Mouse (Mus musculus): ENCODE measurements around the gene Clic3. TPM values are rescaled to one million over a fixed set of nuclear protein-coding genes. Genes with fewer than 3 reads are reported as not detected.

The Clic3 gene
- polyA plus RNA-seq, 1 experiment from 2014 or later = 0.47 TPM

- Histone ChIP-seq H3K27ac (ENCODE audit: low read depth, low read length) (no peak overlapping the region), H3K4me1 (ENCODE audit: control insufficient read depth, insufficient read depth, low read length) (no peaks in the 10 kb centered on the region), H3K9ac (ENCODE audit: low read depth, low read length) (no peak overlapping the region), H3K27me3 (ENCODE audit: control insufficient read depth, insufficient read depth, low read length) (peaks cover 4% of the 10 kb centered on the region; the same call in 1 of the 2 replicates), H3K9me3 (replicated peaks; ENCODE audit: control insufficient read depth, low read length) (no peaks in the 10 kb centered on the region), H3K36me3 (ENCODE audit: control insufficient read depth, insufficient read depth, low read length) (no peaks in the 10 kb centered on the region), H3K4me2 (no peak overlapping the region), H3K4me3 (ENCODE audit: low read depth, low read length) (no peak overlapping the region)
- no peak for ATAC-seq (replicated peaks; ENCODE audit: insufficient number of reproducible peaks, low FRiP score, low TSS enrichment)
- 62% methylated on average over 11 of the region's 11 CpGs for WGBS (ENCODE audit: insufficient replicate concordance)
Observed at GRCm38 (mm10) chr2:25484901-25485647, 28.4 kb downstream of the Clic3 start.

DNA sequence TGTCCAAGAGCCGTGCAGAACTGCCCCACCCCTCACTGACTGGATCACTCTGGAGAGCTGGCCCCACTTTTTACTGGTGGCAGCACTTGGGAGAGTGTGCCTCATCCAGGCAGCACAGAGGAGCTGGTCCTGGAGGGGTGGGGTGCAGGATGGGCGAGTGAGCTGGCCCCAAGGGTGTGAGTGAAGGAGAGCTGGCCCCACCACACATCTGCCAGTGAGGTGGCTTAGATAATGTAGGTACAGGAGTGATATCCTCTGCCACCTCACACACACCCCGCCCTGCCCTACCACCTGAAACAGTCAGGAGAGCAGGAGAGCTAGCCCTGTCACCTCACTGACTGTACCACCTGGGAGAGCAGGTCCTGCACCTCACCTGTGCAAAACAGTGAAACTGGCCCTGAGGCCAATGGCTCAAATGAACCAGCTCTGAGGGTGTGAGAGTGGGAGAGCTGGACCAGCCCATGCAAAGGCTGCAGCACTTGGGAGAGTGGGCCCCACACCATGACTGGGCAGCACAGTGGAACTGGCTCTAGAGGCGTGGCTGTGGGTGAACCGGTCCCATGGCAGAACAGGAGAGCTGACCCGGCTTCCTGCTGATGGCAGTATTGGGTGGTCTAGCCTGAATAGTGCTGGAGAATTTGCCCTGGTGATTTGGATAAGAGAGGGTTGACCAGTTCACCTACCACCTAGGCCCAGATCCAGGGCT lies 31.5 kb downstream of the Clic3 start:
- H3K36me3 ChIP-seq (ENCODE audit: control insufficient read depth, insufficient read depth, low read length) = no peaks in the 10 kb centered on the region
- H3K4me1 ChIP-seq (ENCODE audit: control insufficient read depth, insufficient read depth, low read length) = no peaks in the 10 kb centered on the region
- no peak overlapping the region for H3K4me3 ChIP-seq (ENCODE audit: low read depth, low read length)
- no peaks in the 10 kb centered on the region for H3K9me3 ChIP-seq (replicated peaks; ENCODE audit: control insufficient read depth, low read length)
- H3K9ac ChIP-seq (ENCODE audit: low read depth, low read length) = no peak overlapping the region
- no peak overlapping the region for H3K4me2 ChIP-seq
- WGBS (ENCODE audit: insufficient replicate concordance) = 69% methylated on average over 6 of the region's 6 CpGs
- no peak overlapping the region for H3K27ac ChIP-seq (ENCODE audit: low read depth, low read length)
- ATAC-seq (replicated peaks; ENCODE audit: insufficient number of reproducible peaks, low FRiP score, low TSS enrichment) = no peak
- H3K27me3 ChIP-seq (ENCODE audit: control insufficient read depth, insufficient read depth, low read length) = peaks cover 4% of the 10 kb centered on the region

DNA sequence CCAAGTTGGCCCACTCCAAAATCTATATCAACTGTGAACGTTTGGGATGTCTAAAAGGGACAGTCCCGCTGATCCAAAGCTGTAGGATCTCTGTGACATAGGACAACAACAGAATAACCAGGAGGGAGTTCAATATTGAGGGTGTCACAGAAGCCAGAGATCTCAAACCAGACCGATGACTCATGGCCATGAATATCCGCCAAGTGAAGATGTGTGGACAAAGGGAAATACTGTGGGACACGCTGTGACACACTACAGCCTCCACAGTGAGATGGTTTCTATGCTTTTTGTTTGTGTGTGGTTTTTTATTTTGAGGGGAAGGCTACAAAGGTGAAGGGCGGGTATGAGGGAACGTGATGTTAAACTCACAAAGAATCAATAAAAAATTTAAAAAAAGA lies 32.0 kb downstream of the Clic3 start:
- ATAC-seq (replicated peaks; ENCODE audit: insufficient number of reproducible peaks, low FRiP score, low TSS enrichment) = no peak
- H3K36me3 ChIP-seq (ENCODE audit: control insufficient read depth, insufficient read depth, low read length) = no peaks in the 10 kb centered on the region
- no peak overlapping the region for H3K4me2 ChIP-seq
- WGBS (ENCODE audit: insufficient replicate concordance) = 73% methylated on average over 7 of the region's 7 CpGs
- no peak overlapping the region for H3K9ac ChIP-seq (ENCODE audit: low read depth, low read length)
- H3K9me3 ChIP-seq (replicated peaks; ENCODE audit: control insufficient read depth, low read length) = no peaks in the 10 kb centered on the region
- H3K4me1 ChIP-seq (ENCODE audit: control insufficient read depth, insufficient read depth, low read length) = no peaks in the 10 kb centered on the region
- peaks cover 2% of the 10 kb centered on the region; the same call in 1 of the 2 replicates for H3K27me3 ChIP-seq (ENCODE audit: control insufficient read depth, insufficient read depth, low read length)
- no peak overlapping the region for H3K4me3 ChIP-seq (ENCODE audit: low read depth, low read length)
- H3K27ac ChIP-seq (ENCODE audit: low read depth, low read length) = no peak overlapping the region

DNA sequence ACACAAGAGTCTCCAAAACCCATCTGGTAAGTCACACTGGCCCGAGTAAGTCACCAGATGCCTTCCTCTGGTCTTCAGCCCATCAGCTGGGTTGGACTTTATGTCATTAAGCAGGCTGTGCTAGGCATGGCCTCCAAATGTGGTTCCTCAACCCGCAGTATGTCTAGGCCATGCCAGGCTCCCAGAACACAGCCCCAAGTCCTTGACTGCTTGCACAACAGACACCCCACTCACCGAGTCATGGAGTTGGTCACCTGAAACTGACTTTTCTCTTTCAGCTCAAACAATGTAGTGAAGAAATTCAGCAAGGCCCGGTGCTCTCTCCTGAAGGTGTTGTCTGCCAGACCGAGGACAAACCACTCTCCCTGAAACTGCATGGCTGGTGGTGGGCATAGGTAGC lies 36.4 kb downstream of the Clic3 start:
- Histone ChIP-seq H3K4me1 (ENCODE audit: control insufficient read depth, insufficient read depth, low read length) (peaks cover 1% of the 10 kb centered on the region; the same call in 1 of the 2 replicates), H3K4me2 (no peak overlapping the region), H3K27ac (ENCODE audit: low read depth, low read length) (no peak overlapping the region), H3K36me3 (ENCODE audit: control insufficient read depth, insufficient read depth, low read length) (no peaks in the 10 kb centered on the region), H3K27me3 (ENCODE audit: control insufficient read depth, insufficient read depth, low read length) (no peaks in the 10 kb centered on the region; the same call in 1 of the 2 replicates), H3K9ac (ENCODE audit: low read depth, low read length) (no peak overlapping the region), H3K4me3 (ENCODE audit: low read depth, low read length) (no peak overlapping the region), H3K9me3 (replicated peaks; ENCODE audit: control insufficient read depth, low read length) (no peaks in the 10 kb centered on the region)
- WGBS (ENCODE audit: insufficient replicate concordance) = 74% methylated on average over 5 of the region's 5 CpGs
- no peak for ATAC-seq (replicated peaks; ENCODE audit: insufficient number of reproducible peaks, low FRiP score, low TSS enrichment)

GRCm38 (mm10) chr2:25493476-25493961 lies 36.9 kb downstream of the Clic3 start, which contains the start of gene Lcn12:
Gene Lcn12 (minus strand): TSS chr2:25493911.
- H3K27me3 ChIP-seq (ENCODE audit: control insufficient read depth, insufficient read depth, low read length) = no peaks in the 10 kb centered on the region; the same call in 1 of the 2 replicates
- 82% methylated on average over 5 of the region's 5 CpGs for WGBS (ENCODE audit: insufficient replicate concordance)
- no peak within 1 kb of the TSS for H3K4me3 ChIP-seq (ENCODE audit: low read depth, low read length)
- H3K9me3 ChIP-seq (replicated peaks; ENCODE audit: control insufficient read depth, low read length) = no peaks in the 10 kb centered on the region
- ATAC-seq (replicated peaks; ENCODE audit: insufficient number of reproducible peaks, low FRiP score, low TSS enrichment) = no peak
- no peak within 1 kb of the TSS for H3K27ac ChIP-seq (ENCODE audit: low read depth, low read length)
- H3K4me1 ChIP-seq (ENCODE audit: control insufficient read depth, insufficient read depth, low read length) = peaks cover 3% of the 10 kb centered on the region; the same call in 1 of the 2 replicates
- no peak within 1 kb of the TSS for H3K9ac ChIP-seq (ENCODE audit: low read depth, low read length)
- H3K36me3 ChIP-seq (ENCODE audit: control insufficient read depth, insufficient read depth, low read length) = no peaks in the 10 kb centered on the region
- H3K4me2 ChIP-seq = no peak within 1 kb of the TSS

- H3K4me3 ChIP-seq (ENCODE audit: low read depth, low read length) = no peak overlapping the region
- H3K27ac ChIP-seq (ENCODE audit: low read depth, low read length) = no peak overlapping the region
- H3K9ac ChIP-seq (ENCODE audit: low read depth, low read length) = no peak overlapping the region
- 45% methylated on average over 4 of the region's 4 CpGs for WGBS (ENCODE audit: insufficient replicate concordance)
- H3K27me3 ChIP-seq (ENCODE audit: control insufficient read depth, insufficient read depth, low read length) = no peaks in the 10 kb centered on the region
- H3K4me1 ChIP-seq (ENCODE audit: control insufficient read depth, insufficient read depth, low read length) = peaks cover 6% of the 10 kb centered on the region
- H3K4me2 ChIP-seq = no peak overlapping the region
- H3K9me3 ChIP-seq (replicated peaks; ENCODE audit: control insufficient read depth, low read length) = no peaks in the 10 kb centered on the region
- no peak for ATAC-seq (replicated peaks; ENCODE audit: insufficient number of reproducible peaks, low FRiP score, low TSS enrichment)
- H3K36me3 ChIP-seq (ENCODE audit: control insufficient read depth, insufficient read depth, low read length) = no peaks in the 10 kb centered on the region
Observed at GRCm38 (mm10) chr2:25496462-25496861, 39.8 kb downstream of the Clic3 start.

DNA sequence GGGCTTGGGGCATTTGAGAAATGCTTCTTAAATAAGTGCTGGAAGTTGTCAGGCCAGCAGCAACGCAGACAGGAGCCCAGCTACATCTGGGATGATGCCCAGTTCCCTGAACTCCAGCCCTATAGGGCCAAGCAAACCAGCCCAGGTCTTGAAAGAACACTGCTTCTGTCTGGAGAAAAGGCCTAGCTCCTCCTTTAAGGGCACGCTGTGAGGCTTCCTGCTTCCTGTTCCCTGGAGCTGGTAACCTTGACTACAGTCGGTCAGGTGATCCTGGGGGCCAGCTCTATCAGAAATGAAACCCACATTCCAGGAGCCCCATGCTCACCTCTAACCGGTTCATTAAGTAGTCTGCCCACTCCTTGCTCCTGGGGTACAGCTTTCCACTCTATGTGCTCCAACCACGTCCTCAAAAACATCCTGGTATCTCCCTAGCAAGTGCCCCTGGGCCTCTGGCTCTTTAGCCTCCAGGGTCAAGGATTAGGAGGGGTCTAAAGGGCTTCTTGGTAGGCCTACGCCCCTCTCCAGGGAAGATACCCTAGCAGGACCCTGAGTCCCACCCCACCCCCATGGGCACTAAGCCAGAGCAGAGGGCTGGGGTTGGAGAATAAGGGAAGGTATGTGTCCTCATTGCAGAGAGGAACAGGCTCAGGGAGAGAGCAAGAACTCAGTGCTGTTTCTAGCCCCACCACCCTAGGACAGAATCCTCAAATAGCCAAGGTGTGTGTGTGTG lies 41.4 kb downstream of the Clic3 start:
- Histone ChIP-seq H3K4me3 (ENCODE audit: low read depth, low read length) (no peak overlapping the region), H3K9ac (ENCODE audit: low read depth, low read length) (no peak overlapping the region), H3K4me1 (ENCODE audit: control insufficient read depth, insufficient read depth, low read length) (peaks cover 12% of the 10 kb centered on the region), H3K9me3 (replicated peaks; ENCODE audit: control insufficient read depth, low read length) (no peaks in the 10 kb centered on the region), H3K4me2 (no peak overlapping the region), H3K36me3 (ENCODE audit: control insufficient read depth, insufficient read depth, low read length) (no peaks in the 10 kb centered on the region), H3K27ac (ENCODE audit: low read depth, low read length) (no peak overlapping the region), H3K27me3 (ENCODE audit: control insufficient read depth, insufficient read depth, low read length) (no peaks in the 10 kb centered on the region)
- no peak for ATAC-seq (replicated peaks; ENCODE audit: insufficient number of reproducible peaks, low FRiP score, low TSS enrichment)
- 62% methylated on average over 6 of the region's 6 CpGs for WGBS (ENCODE audit: insufficient replicate concordance)

DNA sequence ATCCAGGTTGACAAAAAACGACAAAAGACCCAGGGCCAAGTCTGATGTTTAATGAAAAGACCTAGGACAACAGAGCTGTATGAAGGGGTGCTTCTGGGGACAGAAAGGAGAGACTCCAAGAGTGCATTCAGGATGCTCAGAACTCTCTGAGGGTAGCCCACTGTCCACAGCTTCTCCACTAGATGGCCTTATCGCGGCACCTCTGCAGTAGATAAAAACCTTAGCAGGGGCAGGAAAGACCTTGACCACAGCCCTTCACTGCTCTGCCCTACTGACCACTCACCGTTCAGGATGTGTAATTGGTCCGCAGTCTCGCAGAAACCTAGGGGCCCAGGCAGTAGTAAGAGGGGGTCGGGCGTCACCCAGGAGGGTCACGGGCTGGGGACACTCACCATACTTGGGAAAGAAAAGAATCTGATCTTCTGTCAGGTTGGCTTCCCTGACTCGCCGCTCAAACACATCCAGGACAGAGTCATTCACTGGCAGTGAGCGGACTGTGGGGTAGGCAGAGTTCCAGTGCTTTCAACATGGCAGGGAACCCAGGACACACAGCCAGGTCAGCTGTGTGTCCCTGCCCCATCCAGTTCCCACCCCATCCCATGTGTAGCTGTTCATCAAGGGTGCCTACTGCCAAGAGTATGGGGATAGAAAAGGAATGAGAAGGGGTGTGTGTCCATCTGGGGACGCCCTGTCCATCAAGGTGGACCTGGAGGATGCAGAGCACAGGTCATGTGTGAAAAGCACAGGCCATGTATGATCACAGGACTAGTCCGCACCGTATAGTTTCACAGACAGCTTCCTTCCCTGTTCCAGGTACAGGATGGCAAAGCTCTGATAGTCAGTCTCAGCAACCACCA lies 42.2 kb downstream of the Clic3 start:
- Histone ChIP-seq H3K27ac (ENCODE audit: low read depth, low read length) (no peak overlapping the region), H3K9ac (ENCODE audit: low read depth, low read length) (no peak overlapping the region), H3K4me2 (no peak overlapping the region), H3K4me3 (ENCODE audit: low read depth, low read length) (no peak overlapping the region), H3K4me1 (ENCODE audit: control insufficient read depth, insufficient read depth, low read length) (peaks cover 12% of the 10 kb centered on the region), H3K9me3 (replicated peaks; ENCODE audit: control insufficient read depth, low read length) (no peaks in the 10 kb centered on the region), H3K36me3 (ENCODE audit: control insufficient read depth, insufficient read depth, low read length) (0 out of 2 replicates have a peak, but pooled peaks cover 2% of the 10 kb centered on the region), H3K27me3 (ENCODE audit: control insufficient read depth, insufficient read depth, low read length) (no peaks in the 10 kb centered on the region)
- ATAC-seq (replicated peaks; ENCODE audit: insufficient number of reproducible peaks, low FRiP score, low TSS enrichment) = no peak
- 67% methylated on average over 15 of the region's 15 CpGs for WGBS (ENCODE audit: insufficient replicate concordance)

Data from heart, embryonic 11.5 days (tissue).